Mouse (Mus musculus): ENCODE measurements at regions not wholly inside any gene's neighbourhood (a gene's known extent, or its start where the extent isn't known, plus 50 kb on each side); places are given as distances from the start of the nearest gene placed in this dataset.

DNA sequence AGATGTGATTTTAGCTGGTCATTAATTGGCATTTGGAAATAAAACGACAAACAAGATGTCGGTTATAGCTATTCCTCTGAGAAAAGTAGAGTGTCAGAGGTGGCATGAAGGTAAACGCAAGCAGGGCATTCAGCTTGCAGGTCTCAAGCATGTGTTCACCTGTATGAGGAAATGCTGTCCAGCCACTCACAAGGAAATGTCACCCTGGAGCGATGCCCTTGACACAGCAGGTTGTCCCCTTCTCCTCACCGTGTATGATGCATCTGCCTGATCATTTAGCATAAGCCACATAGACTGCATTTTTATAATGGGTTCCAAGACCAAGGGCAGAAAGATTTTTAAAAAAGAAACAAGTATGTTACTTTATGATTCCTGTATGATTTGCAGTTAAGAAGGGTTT, 83.9 kb upstream of the Peli1 start:
- Histone ChIP-seq H3K4me2 (ENCODE audit: low read depth, low read length) (no peak overlapping the region), H3K27ac (ENCODE audit: low read length) (no peak overlapping the region), H3K27me3 (ENCODE audit: control insufficient read depth, insufficient read depth, low read depth, low read length) (no peaks in the 10 kb centered on the region), H3K9ac (ENCODE audit: low read depth, low read length) (no peak overlapping the region), H3K9me3 (replicated peaks; ENCODE audit: control insufficient read depth, low read length) (no peaks in the 10 kb centered on the region), H3K4me3 (ENCODE audit: low read depth, low read length) (no peak overlapping the region), H3K4me1 (ENCODE audit: control insufficient read depth, low read depth, low read length) (no peaks in the 10 kb centered on the region), H3K36me3 (ENCODE audit: control insufficient read depth, insufficient read depth) (no peaks in the 10 kb centered on the region)
- no peak for ATAC-seq (ENCODE audit: low read depth)
- 75% methylated on average over 5 of the region's 5 CpGs for WGBS (ENCODE audit: insufficient replicate concordance)

DNA sequence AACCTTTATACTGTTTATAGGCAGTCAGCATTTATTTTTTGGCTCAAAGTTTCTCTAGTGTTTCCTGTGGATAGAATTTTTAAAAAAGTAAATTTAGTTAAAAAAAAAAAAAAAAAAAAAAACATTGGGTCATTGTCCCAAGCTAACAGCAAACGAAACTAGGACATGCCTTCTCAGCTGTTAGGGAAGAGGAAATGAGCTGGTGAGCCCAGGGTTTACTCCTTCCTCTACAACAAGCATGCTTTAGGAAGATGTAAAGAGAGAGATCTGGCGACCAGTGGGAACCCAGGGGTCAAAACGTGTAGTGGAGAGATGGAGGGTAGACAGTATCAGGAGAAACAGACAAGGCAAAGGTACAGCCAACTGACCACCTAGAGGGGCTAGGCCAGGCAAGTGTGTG, 81.6 kb upstream of the Peli1 start:
- ATAC-seq (ENCODE audit: low read depth), result no peak
- 18% methylated on average over 3 of the region's 3 CpGs for WGBS (ENCODE audit: insufficient replicate concordance)
- no peaks in the 10 kb centered on the region for H3K4me1 ChIP-seq (ENCODE audit: control insufficient read depth, low read depth, low read length)
- no peak overlapping the region for H3K4me2 ChIP-seq (ENCODE audit: low read depth, low read length)
- no peak overlapping the region for H3K9ac ChIP-seq (ENCODE audit: low read depth, low read length)
- H3K9me3 ChIP-seq (replicated peaks; ENCODE audit: control insufficient read depth, low read length), result no peaks in the 10 kb centered on the region
- H3K27ac ChIP-seq (ENCODE audit: low read length), result no peak overlapping the region
- H3K27me3 ChIP-seq (ENCODE audit: control insufficient read depth, insufficient read depth, low read depth, low read length), result no peaks in the 10 kb centered on the region
- no peaks in the 10 kb centered on the region for H3K36me3 ChIP-seq (ENCODE audit: control insufficient read depth, insufficient read depth)
- H3K4me3 ChIP-seq (ENCODE audit: low read depth, low read length), result no peak overlapping the region

DNA sequence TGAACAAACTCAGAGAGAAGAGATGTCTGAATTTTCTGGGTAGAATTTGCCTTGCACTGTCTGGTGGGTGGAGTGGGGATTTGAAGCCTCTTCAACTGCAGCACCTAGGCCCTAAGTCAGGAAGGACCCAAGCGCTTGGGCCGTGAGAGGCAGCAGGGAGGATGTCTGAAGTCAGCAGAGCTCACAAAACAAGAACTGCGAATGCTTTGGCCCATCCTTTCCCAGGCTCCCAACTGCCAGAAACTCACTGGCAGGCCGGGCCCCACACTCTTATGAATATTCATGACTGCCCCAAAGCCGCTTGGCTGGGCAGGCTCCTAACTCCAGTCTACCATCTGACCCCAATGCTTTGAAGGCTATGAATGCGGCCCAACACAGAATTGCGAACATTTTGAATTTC, 80.2 kb upstream of the Peli1 start:
- Histone ChIP-seq H3K4me3 (ENCODE audit: low read depth, low read length) (no peak overlapping the region), H3K9me3 (replicated peaks; ENCODE audit: control insufficient read depth, low read length) (no peaks in the 10 kb centered on the region), H3K27ac (ENCODE audit: low read length) (no peak overlapping the region), H3K27me3 (ENCODE audit: control insufficient read depth, insufficient read depth, low read depth, low read length) (no peaks in the 10 kb centered on the region), H3K4me1 (ENCODE audit: control insufficient read depth, low read depth, low read length) (no peaks in the 10 kb centered on the region), H3K36me3 (ENCODE audit: control insufficient read depth, insufficient read depth) (no peaks in the 10 kb centered on the region), H3K9ac (ENCODE audit: low read depth, low read length) (no peak overlapping the region), H3K4me2 (ENCODE audit: low read depth, low read length) (no peak overlapping the region)
- WGBS (ENCODE audit: insufficient replicate concordance), result 68% methylated on average over 7 of the region's 7 CpGs
- no peak for ATAC-seq (ENCODE audit: low read depth)

DNA sequence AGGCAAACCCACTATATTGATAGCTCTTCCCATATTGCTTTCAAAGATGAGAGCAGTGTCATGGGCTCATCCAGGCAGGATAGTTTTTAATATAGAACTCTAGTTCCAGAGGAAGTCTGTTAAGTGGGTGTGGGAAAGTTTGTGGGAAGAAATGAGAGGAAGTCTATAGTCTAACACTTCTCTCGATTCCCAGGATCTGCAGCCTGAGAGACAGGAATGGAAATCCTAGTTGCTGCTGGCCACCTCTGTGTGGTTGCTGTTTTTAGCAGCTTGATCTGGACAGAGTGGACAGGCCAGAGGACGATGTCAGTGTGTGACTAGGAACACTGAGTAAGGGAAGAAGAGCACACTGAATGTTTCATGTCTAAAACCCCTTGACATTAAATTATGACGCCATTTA, 76.8 kb upstream of the Peli1 start:
- Histone ChIP-seq H3K27ac (ENCODE audit: low read length) (no peak overlapping the region), H3K4me2 (ENCODE audit: low read depth, low read length) (no peak overlapping the region), H3K4me1 (ENCODE audit: control insufficient read depth, low read depth, low read length) (no peaks in the 10 kb centered on the region), H3K9me3 (replicated peaks; ENCODE audit: control insufficient read depth, low read length) (no peaks in the 10 kb centered on the region), H3K4me3 (ENCODE audit: low read depth, low read length) (no peak overlapping the region), H3K27me3 (ENCODE audit: control insufficient read depth, insufficient read depth, low read depth, low read length) (no peaks in the 10 kb centered on the region), H3K36me3 (ENCODE audit: control insufficient read depth, insufficient read depth) (no peaks in the 10 kb centered on the region), H3K9ac (ENCODE audit: low read depth, low read length) (no peak overlapping the region)
- ATAC-seq (ENCODE audit: low read depth), result no peak; the same call in 1 of the 2 replicates
- 36% methylated on average over 3 of the region's 3 CpGs for WGBS (ENCODE audit: insufficient replicate concordance)

DNA sequence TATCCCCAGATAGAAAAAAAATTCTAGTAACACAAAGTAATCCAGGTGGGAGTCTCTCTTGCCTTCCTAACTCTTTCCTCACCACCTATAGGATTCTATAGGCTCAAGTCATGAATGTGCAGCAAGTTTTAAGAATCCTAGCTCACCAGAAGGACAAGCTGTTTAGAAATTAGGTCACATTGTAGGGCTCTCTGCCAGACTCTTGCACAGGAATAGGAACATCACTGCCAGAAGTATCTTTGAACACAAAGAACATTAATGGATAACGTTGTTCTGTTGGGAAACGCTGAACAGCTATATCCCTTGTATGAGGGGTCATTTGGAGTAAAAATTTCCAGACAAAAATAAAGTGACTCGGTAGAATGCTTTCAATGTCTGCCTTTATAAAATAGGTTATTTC, 75.6 kb upstream of the Peli1 start:
- Histone ChIP-seq H3K4me1 (ENCODE audit: control insufficient read depth, low read depth, low read length) (no peaks in the 10 kb centered on the region), H3K36me3 (ENCODE audit: control insufficient read depth, insufficient read depth) (no peaks in the 10 kb centered on the region), H3K9ac (ENCODE audit: low read depth, low read length) (no peak overlapping the region), H3K27ac (ENCODE audit: low read length) (no peak overlapping the region), H3K27me3 (ENCODE audit: control insufficient read depth, insufficient read depth, low read depth, low read length) (no peaks in the 10 kb centered on the region), H3K4me2 (ENCODE audit: low read depth, low read length) (no peak overlapping the region), H3K4me3 (ENCODE audit: low read depth, low read length) (no peak overlapping the region), H3K9me3 (replicated peaks; ENCODE audit: control insufficient read depth, low read length) (no peaks in the 10 kb centered on the region)
- 63% methylated on average over 3 of the region's 3 CpGs for WGBS (ENCODE audit: insufficient replicate concordance)
- ATAC-seq (ENCODE audit: low read depth), result no peak

DNA sequence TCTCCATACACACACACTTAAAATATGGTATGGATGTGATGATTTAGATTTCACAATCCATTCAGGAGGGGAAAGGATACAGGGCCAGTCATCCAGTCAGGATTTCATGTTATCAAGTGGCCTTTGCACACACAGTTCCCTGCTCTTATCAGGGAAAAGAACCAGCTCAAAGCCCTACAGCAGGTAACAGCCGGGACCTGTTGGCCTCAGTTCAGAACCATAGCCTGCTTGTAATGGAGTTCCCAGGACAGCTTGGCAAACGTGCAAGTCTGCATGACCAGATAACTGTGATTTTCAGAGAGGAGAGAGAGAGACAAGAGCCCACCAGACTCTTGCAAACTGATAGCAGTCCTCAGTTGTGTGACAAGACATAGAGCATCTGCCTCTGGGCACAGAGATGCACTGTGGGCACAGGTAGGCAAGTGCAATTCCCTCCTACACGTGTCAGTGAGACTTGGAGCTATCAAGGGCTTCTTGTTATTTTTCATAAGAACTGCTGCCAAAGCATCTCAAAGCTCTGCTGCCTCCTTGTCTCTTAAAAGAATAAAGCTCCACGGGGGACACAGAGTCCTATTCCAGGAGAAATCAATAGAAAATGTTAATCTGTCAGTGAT, 74.9 kb upstream of the Peli1 start:
- Histone ChIP-seq H3K9ac (ENCODE audit: low read depth, low read length) (no peak overlapping the region), H3K4me3 (ENCODE audit: low read depth, low read length) (no peak overlapping the region), H3K36me3 (ENCODE audit: control insufficient read depth, insufficient read depth) (no peaks in the 10 kb centered on the region), H3K9me3 (replicated peaks; ENCODE audit: control insufficient read depth, low read length) (no peaks in the 10 kb centered on the region), H3K4me2 (ENCODE audit: low read depth, low read length) (no peak overlapping the region), H3K4me1 (ENCODE audit: control insufficient read depth, low read depth, low read length) (no peaks in the 10 kb centered on the region), H3K27me3 (ENCODE audit: control insufficient read depth, insufficient read depth, low read depth, low read length) (no peaks in the 10 kb centered on the region), H3K27ac (ENCODE audit: low read length) (no peak overlapping the region)
- ATAC-seq (ENCODE audit: low read depth), result no peak
- WGBS (ENCODE audit: insufficient replicate concordance), result 25% methylated on average over 4 of the region's 4 CpGs

DNA sequence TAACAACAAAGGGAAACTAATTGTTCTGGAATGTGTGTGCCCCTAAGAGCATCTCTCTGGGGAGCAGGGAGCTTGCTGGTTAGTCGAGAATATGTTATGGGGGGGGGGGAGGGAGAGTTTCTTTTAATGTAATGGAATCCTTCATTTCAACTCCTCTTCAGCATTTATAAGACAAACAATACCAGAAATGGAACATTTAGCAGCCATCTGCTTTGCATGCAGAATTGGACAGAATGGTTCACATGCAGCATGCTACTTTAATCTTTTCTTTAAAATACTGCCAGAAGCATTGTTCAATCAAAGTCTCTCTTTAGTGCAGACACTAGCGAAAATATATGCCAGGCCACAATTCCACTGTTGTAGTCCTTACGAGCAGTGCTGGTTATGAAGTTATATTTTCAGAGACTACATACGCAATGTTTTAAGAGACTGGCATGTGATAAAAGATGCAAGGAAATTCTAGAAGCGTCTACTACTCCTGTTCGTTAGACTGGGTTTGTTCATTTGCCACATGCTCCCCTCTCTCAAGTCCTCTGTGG, 74.2 kb upstream of the Peli1 start:
- Histone ChIP-seq H3K9me3 (replicated peaks; ENCODE audit: control insufficient read depth, low read length) (no peaks in the 10 kb centered on the region), H3K4me1 (ENCODE audit: control insufficient read depth, low read depth, low read length) (no peaks in the 10 kb centered on the region), H3K27me3 (ENCODE audit: control insufficient read depth, insufficient read depth, low read depth, low read length) (no peaks in the 10 kb centered on the region), H3K9ac (ENCODE audit: low read depth, low read length) (no peak overlapping the region), H3K4me2 (ENCODE audit: low read depth, low read length) (no peak overlapping the region), H3K27ac (ENCODE audit: low read length) (no peak overlapping the region), H3K36me3 (ENCODE audit: control insufficient read depth, insufficient read depth) (no peaks in the 10 kb centered on the region), H3K4me3 (ENCODE audit: low read depth, low read length) (no peak overlapping the region)
- no peak for ATAC-seq (ENCODE audit: low read depth)
- 65% methylated on average over 6 of the region's 6 CpGs for WGBS (ENCODE audit: insufficient replicate concordance)

DNA sequence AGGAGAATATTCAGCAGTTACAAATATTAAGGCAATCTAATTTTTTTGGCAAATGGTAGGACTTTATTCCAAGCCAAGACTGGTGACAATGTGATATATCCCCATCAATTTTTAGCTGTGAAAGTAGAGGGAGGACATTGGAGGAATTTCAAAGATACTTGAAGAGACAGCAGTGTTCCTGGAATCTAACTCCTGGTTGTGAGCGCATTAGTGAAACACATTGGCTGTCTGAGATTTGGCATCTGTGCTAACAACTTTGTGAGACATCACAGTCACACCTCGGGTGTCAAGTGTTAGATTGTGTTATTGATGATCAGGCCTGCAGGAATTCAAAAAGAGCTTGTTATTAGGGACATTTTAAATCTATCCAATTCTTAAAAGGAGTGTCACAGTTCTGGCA, 71.3 kb upstream of the Peli1 start:
- no peak for ATAC-seq (ENCODE audit: low read depth)

DNA sequence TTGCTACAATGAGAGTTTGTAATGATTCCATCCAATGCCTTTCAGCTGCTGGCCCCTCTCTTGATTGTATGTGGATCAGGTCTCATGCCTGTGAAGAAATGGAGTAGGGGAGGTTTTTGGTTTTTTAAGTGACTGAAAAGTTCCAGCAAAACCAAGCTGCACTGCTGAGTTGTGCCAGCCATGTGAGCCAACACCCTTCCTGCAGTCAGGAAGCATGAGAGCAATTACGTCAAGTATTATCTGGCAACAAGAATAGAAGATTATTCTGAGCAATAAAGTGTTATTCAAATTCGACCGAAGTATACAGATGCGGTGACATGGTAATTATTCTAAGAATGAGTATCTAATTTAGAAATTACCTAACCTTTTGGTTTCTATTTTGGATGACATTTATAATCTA, 67.0 kb upstream of the Peli1 start:
- WGBS (ENCODE audit: insufficient replicate concordance), result 67% methylated on average over 4 of the region's 4 CpGs
- H3K36me3 ChIP-seq (ENCODE audit: control insufficient read depth, insufficient read depth), result no peaks in the 10 kb centered on the region
- no peak for ATAC-seq (ENCODE audit: low read depth)
- no peak overlapping the region for H3K27ac ChIP-seq (ENCODE audit: low read length)
- no peak overlapping the region for H3K9ac ChIP-seq (ENCODE audit: low read depth, low read length)
- H3K4me1 ChIP-seq (ENCODE audit: control insufficient read depth, low read depth, low read length), result no peaks in the 10 kb centered on the region
- H3K4me3 ChIP-seq (ENCODE audit: low read depth, low read length), result no peak overlapping the region
- H3K27me3 ChIP-seq (ENCODE audit: control insufficient read depth, insufficient read depth, low read depth, low read length), result no peaks in the 10 kb centered on the region
- no peaks in the 10 kb centered on the region for H3K9me3 ChIP-seq (replicated peaks; ENCODE audit: control insufficient read depth, low read length)
- no peak overlapping the region for H3K4me2 ChIP-seq (ENCODE audit: low read depth, low read length)

More for the DNA sequence above, 71.3 kb upstream of the Peli1 start:
- H3K4me1 ChIP-seq (ENCODE audit: control insufficient read depth, low read depth, low read length), result no peaks in the 10 kb centered on the region
- no peaks in the 10 kb centered on the region for H3K27me3 ChIP-seq (ENCODE audit: control insufficient read depth, insufficient read depth, low read depth, low read length)
- H3K9ac ChIP-seq (ENCODE audit: low read depth, low read length), result no peak overlapping the region
- H3K4me3 ChIP-seq (ENCODE audit: low read depth, low read length), result no peak overlapping the region
- no peaks in the 10 kb centered on the region for H3K9me3 ChIP-seq (replicated peaks; ENCODE audit: control insufficient read depth, low read length)
- no peak overlapping the region for H3K4me2 ChIP-seq (ENCODE audit: low read depth, low read length)
- 56% methylated on average over 2 of the region's 2 CpGs for WGBS (ENCODE audit: insufficient replicate concordance)
- H3K36me3 ChIP-seq (ENCODE audit: control insufficient read depth, insufficient read depth), result no peaks in the 10 kb centered on the region
- no peak overlapping the region for H3K27ac ChIP-seq (ENCODE audit: low read length)
